Mouse (Mus musculus) G1E (cell line): ENCODE data around the gene Rcbtb2.

Experiments used
- CTCF ChIP-seq: IDR thresholded peaks from 2 replicates; pipeline ENCODE4 v1.5.1; 2012; ENCODE audit warnings: low read depth, low read length, inconsistent platforms, mixed read lengths
- GATA1 ChIP-seq: IDR thresholded peaks from 2 replicates; pipeline ENCODE4 v1.6.1; 2012; ENCODE audit warnings: borderline replicate concordance, low read length, inconsistent platforms, mixed read lengths
- GATA2 ChIP-seq: IDR thresholded peaks from 2 replicates; pipeline ENCODE4 v1.6.1; 2012; ENCODE audit warnings: low read depth, low read length, inconsistent platforms, borderline replicate concordance
- TAL1 ChIP-seq: conservative IDR thresholded peaks from 2 replicates; pipeline ENCODE4 v1.6.1; 2012; ENCODE audit warnings: low read depth, low read length, inconsistent platforms, mixed read lengths

GRCm38 (mm10) chr14:73137234-73137633, 14.4 kb downstream of the Rcbtb2 start:
- TF ChIP-seq CTCF (no peak), TAL1 (no peak), GATA1 (no peak), GATA2 (no peak)
